Mouse (Mus musculus): ENCODE measurements around the gene Nadk2. TPM values are rescaled to one million over a fixed set of nuclear protein-coding genes. Genes with fewer than 3 reads are reported as not detected.
A peak's percentile ranks its signal among the peaks of the same experiment; 100 is the strongest.

Gene Nadk2
- polyA plus RNA-seq, 1 experiment from 2014 or later, result 37.3 TPM

- H3K4me1 ChIP-seq (replicated peaks; ENCODE audit: control insufficient read depth, insufficient read depth, low read length), result no peaks in the 10 kb centered on the region
- no peak overlapping the region for H3K27ac ChIP-seq (ENCODE audit: low read depth, low read length)
- peak; percentile 99 for TF ChIP-seq CTCF (IDR thresholded peaks at IDR 0.05; ENCODE audit: low read depth)
- H3K27me3 ChIP-seq (replicated peaks; ENCODE audit: control insufficient read depth, insufficient read depth, low read length), result no peaks in the 10 kb centered on the region
- 94% methylated on average over 2 of the region's 2 CpGs for WGBS
- no peak overlapping the region for H3K9ac ChIP-seq (ENCODE audit: low read depth, low read length)
- H3K9me3 ChIP-seq (ENCODE audit: control insufficient read depth), result no peaks in the 10 kb centered on the region
- H3K36me3 ChIP-seq (ENCODE audit: control insufficient read depth, insufficient read depth), result peaks cover 68% of the 10 kb centered on the region
- H3K4me3 ChIP-seq (ENCODE audit: low read depth, low read length), result no peak overlapping the region
- H3K4me2 ChIP-seq (replicated peaks; ENCODE audit: low read depth), result no peak overlapping the region
- ATAC-seq, result no peak
These were observed 49.0 kb downstream of the Nadk2 start for GRCm38 (mm10) chr15:9120081-9120480.

GRCm38 (mm10) chr15:9122989-9123388 lies 51.9 kb downstream of the Nadk2 start:
- H3K4me1 ChIP-seq (replicated peaks; ENCODE audit: control insufficient read depth, insufficient read depth, low read length), result no peaks in the 10 kb centered on the region
- no peaks in the 10 kb centered on the region for H3K9me3 ChIP-seq (ENCODE audit: control insufficient read depth)
- H3K27me3 ChIP-seq (replicated peaks; ENCODE audit: control insufficient read depth, insufficient read depth, low read length), result no peaks in the 10 kb centered on the region
- TF ChIP-seq CTCF (IDR thresholded peaks at IDR 0.05; ENCODE audit: low read depth), result no peak
- H3K36me3 ChIP-seq (ENCODE audit: control insufficient read depth, insufficient read depth), result peaks cover 67% of the 10 kb centered on the region
- no peak overlapping the region for H3K4me2 ChIP-seq (replicated peaks; ENCODE audit: low read depth)
- no peak overlapping the region for H3K4me3 ChIP-seq (ENCODE audit: low read depth, low read length)
- ATAC-seq, result no peak
- 89% methylated on average over 4 of the region's 4 CpGs for WGBS
- no peak overlapping the region for H3K27ac ChIP-seq (ENCODE audit: low read depth, low read length)
- H3K9ac ChIP-seq (ENCODE audit: low read depth, low read length), result no peak overlapping the region

GRCm38 (mm10) chr15:9124856-9125255 lies 53.8 kb downstream of the Nadk2 start:
- no peaks in the 10 kb centered on the region for H3K4me1 ChIP-seq (replicated peaks; ENCODE audit: control insufficient read depth, insufficient read depth, low read length)
- WGBS, result 92% methylated on average over 21 of the region's 21 CpGs
- no peak overlapping the region for H3K4me2 ChIP-seq (replicated peaks; ENCODE audit: low read depth)
- H3K27ac ChIP-seq (ENCODE audit: low read depth, low read length), result no peak overlapping the region
- no peak overlapping the region for H3K4me3 ChIP-seq (ENCODE audit: low read depth, low read length)
- no peaks in the 10 kb centered on the region for H3K27me3 ChIP-seq (replicated peaks; ENCODE audit: control insufficient read depth, insufficient read depth, low read length)
- peaks cover 65% of the 10 kb centered on the region for H3K36me3 ChIP-seq (ENCODE audit: control insufficient read depth, insufficient read depth)
- TF ChIP-seq CTCF (IDR thresholded peaks at IDR 0.05; ENCODE audit: low read depth), result no peak
- no peak overlapping the region for H3K9ac ChIP-seq (ENCODE audit: low read depth, low read length)
- H3K9me3 ChIP-seq (ENCODE audit: control insufficient read depth), result no peaks in the 10 kb centered on the region
- ATAC-seq, result no peak

- no peak for TF ChIP-seq CTCF (IDR thresholded peaks at IDR 0.05; ENCODE audit: low read depth)
- WGBS, result 77% methylated on average over 7 of the region's 7 CpGs
- Histone ChIP-seq H3K4me2 (replicated peaks; ENCODE audit: low read depth) (no peak overlapping the region), H3K36me3 (ENCODE audit: control insufficient read depth, insufficient read depth) (peaks cover 54% of the 10 kb centered on the region), H3K27ac (ENCODE audit: low read depth, low read length) (peak overlapping the region; percentile 41), H3K4me1 (replicated peaks; ENCODE audit: control insufficient read depth, insufficient read depth, low read length) (no peaks in the 10 kb centered on the region), H3K9me3 (ENCODE audit: control insufficient read depth) (no peaks in the 10 kb centered on the region), H3K27me3 (replicated peaks; ENCODE audit: control insufficient read depth, insufficient read depth, low read length) (no peaks in the 10 kb centered on the region), H3K9ac (ENCODE audit: low read depth, low read length) (no peak overlapping the region), H3K4me3 (ENCODE audit: low read depth, low read length) (no peak overlapping the region)
- peak; percentile 62 for ATAC-seq
These were observed 56.2 kb downstream of the Nadk2 start for GRCm38 (mm10) chr15:9127051-9127791.

GRCm38 (mm10) chr15:9130772-9131498 lies 59.9 kb downstream of the Nadk2 start:
- no peaks in the 10 kb centered on the region for H3K27me3 ChIP-seq (replicated peaks; ENCODE audit: control insufficient read depth, insufficient read depth, low read length)
- H3K36me3 ChIP-seq (ENCODE audit: control insufficient read depth, insufficient read depth), result peaks cover 26% of the 10 kb centered on the region
- H3K4me2 ChIP-seq (replicated peaks; ENCODE audit: low read depth), result no peak overlapping the region
- no peaks in the 10 kb centered on the region for H3K9me3 ChIP-seq (ENCODE audit: control insufficient read depth)
- H3K4me1 ChIP-seq (replicated peaks; ENCODE audit: control insufficient read depth, insufficient read depth, low read length), result peaks cover 5% of the 10 kb centered on the region
- H3K27ac ChIP-seq (ENCODE audit: low read depth, low read length), result peak overlapping the region; percentile 58
- H3K4me3 ChIP-seq (ENCODE audit: low read depth, low read length), result no peak overlapping the region
- no peak for TF ChIP-seq CTCF (IDR thresholded peaks at IDR 0.05; ENCODE audit: low read depth)
- 63% methylated on average over 9 of the region's 9 CpGs for WGBS
- H3K9ac ChIP-seq (ENCODE audit: low read depth, low read length), result no peak overlapping the region
- ATAC-seq, result no peak

- no peak overlapping the region for H3K9ac ChIP-seq (ENCODE audit: low read depth, low read length)
- H3K36me3 ChIP-seq (ENCODE audit: control insufficient read depth, insufficient read depth), result peaks cover 30% of the 10 kb centered on the region
- H3K27me3 ChIP-seq (replicated peaks; ENCODE audit: control insufficient read depth, insufficient read depth, low read length), result no peaks in the 10 kb centered on the region
- TF ChIP-seq CTCF (IDR thresholded peaks at IDR 0.05; ENCODE audit: low read depth), result no peak
- WGBS, result 36% methylated on average over 4 of the region's 4 CpGs
- peak; percentile 67 for ATAC-seq
- no peak overlapping the region for H3K4me3 ChIP-seq (ENCODE audit: low read depth, low read length)
- H3K4me1 ChIP-seq (replicated peaks; ENCODE audit: control insufficient read depth, insufficient read depth, low read length), result peaks cover 5% of the 10 kb centered on the region
- no peaks in the 10 kb centered on the region for H3K9me3 ChIP-seq (ENCODE audit: control insufficient read depth)
- no peak overlapping the region; the same call in 1 of the 2 replicates for H3K4me2 ChIP-seq (replicated peaks; ENCODE audit: low read depth)
- peak overlapping the region; percentile 58 for H3K27ac ChIP-seq (ENCODE audit: low read depth, low read length)
These were observed 60.4 kb downstream of the Nadk2 start for GRCm38 (mm10) chr15:9131499-9131888.

Data from intestine, postnatal 0 days (tissue).